Mouse (Mus musculus): ENCODE measurements around the gene Dgkh.

GRCm38 (mm10) chr14:78562121-78562520 is 170.5 kb downstream of the Dgkh start:
- TF ChIP-seq CTCF (IDR thresholded peaks at IDR 0.05; ENCODE audit: low read depth): no peak
- TF ChIP-seq EP300 (IDR thresholded peaks at IDR 0.05; ENCODE audit: low read depth): no peak

All from heart, postnatal 0 days (tissue).